ENCODE assay signal across 24 mouse cellular contexts in the genomic region with DNA sequence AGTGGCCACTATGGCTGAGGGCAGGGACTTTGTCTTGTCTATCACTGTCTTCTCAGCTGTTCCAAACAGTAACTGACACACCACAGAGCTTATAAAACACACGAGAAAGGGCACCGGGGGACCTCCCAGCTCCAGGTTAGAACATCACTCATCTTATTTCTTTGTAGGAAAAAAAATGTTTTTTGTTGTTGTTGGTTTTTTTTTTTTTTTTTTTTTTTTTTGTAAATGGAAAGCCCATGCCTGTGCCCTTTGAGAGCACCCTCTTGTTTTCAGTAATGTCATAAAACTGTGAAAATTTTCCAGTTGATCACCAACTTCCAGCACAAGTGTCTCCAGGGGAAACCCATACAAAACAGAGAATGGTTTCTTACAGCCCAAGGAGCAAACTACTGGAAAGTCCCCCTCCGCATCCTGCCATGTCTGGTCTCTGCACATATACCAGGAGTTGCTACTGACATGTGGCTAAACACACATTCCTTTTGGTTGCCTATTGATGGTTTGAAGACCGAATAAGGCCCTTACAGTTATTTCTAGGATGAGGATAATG.
A peak's percentile ranks its signal among the peaks of the same experiment; 100 is the strongest.
DNase-seq lines count a peak whose midpoint lies in the region; ATAC-seq and TF ChIP-seq lines count a peak whose summit lies in the region.
"Had no signal": no experiment of that assay in that cellular context is flagged by ENCODE, and none has a peak within 500 bp of the region (broad histone marks: within the 10 kb centered on the region; RNA-seq: fewer than 3 reads in every experiment).

No protein-coding gene starts in this region.

- no peak overlapping the region for H3K4me3 ChIP-seq in liver, postnatal 0 days (ENCODE audit: low read depth, low read length)
- no peak overlapping the region for H3K4me3 ChIP-seq in brown adipose tissue, adult 24 weeks (ENCODE audit: insufficient read depth, low read depth, low read length)
- no peak overlapping the region for H3K4me3 ChIP-seq in hindbrain, embryonic 11.5 days (ENCODE audit: low read depth, low read length)
- H3K4me3 ChIP-seq: forebrain, embryonic 13.5 days; heart, embryonic 12.5 days; layer of hippocampus, adult 2 months; midbrain, embryonic 10.5 days; midbrain, embryonic 15.5 days had no signal

- H3K36me3 ChIP-seq in liver, postnatal 0 days (replicated peaks; ENCODE audit: insufficient read depth, low read length), result no peaks in the 10 kb centered on the region
- H3K36me3 ChIP-seq in splenic B cell, adult 2 months (ENCODE audit: control insufficient read depth, insufficient read depth, low read length, poor library complexity, severe bottlenecking), result no peaks in the 10 kb centered on the region; the same call in 1 of the 2 replicates
- H3K36me3 ChIP-seq in hindbrain, embryonic 11.5 days (ENCODE audit: control insufficient read depth, insufficient read depth, low read length), result no peaks in the 10 kb centered on the region
- H3K36me3 ChIP-seq: heart, embryonic 12.5 days; midbrain, embryonic 10.5 days; midbrain, embryonic 15.5 days had no signal

- no peak for DNase-seq in liver, postnatal 0 days
- no peak for DNase-seq in liver
- DNase-seq in splenic B cell, adult 2 months (ENCODE audit: low read depth, low spot score), result peak; percentile 22
- DNase-seq in hindbrain, embryonic 11.5 days (ENCODE audit: low spot score), result no peak
- DNase-seq in layer of hippocampus, adult 9-11 months, result no peak
- DNase-seq: adrenal gland, postnatal 25 days; cerebellum, adult 2 months; cerebellum, postnatal 14 days; kidney, adult 18-20 months; kidney, postnatal 36 days; left cerebral cortex, postnatal 4 days; right cerebral cortex, adult 18-20 months; spleen, adult 18-20 months had no signal

- H3K27me3 ChIP-seq in liver, postnatal 0 days (ENCODE audit: insufficient read depth, low read length), result no peaks in the 10 kb centered on the region
- H3K27me3 ChIP-seq in splenic B cell, adult 2 months (ENCODE audit: control insufficient read depth, insufficient read depth, low read length, poor library complexity, severe bottlenecking), result no peaks in the 10 kb centered on the region
- no peaks in the 10 kb centered on the region; the same call in 1 of the 2 replicates for H3K27me3 ChIP-seq in hindbrain, embryonic 11.5 days (ENCODE audit: control insufficient read depth, insufficient read depth, low read length)
- H3K27me3 ChIP-seq: forebrain, embryonic 13.5 days; heart, embryonic 12.5 days; midbrain, embryonic 15.5 days; Patski had no signal

- ATAC-seq in liver, postnatal 0 days, result no peak
- ATAC-seq in CD4-positive, CD25-positive, alpha-beta regulatory T cell, adult 4 months, result peak; percentile 53
- no peak for ATAC-seq in hindbrain, embryonic 11.5 days (ENCODE audit: low FRiP score)
- ATAC-seq: forebrain, embryonic 13.5 days; midbrain, embryonic 15.5 days; Patski had no signal

- 53% methylated on average over 4 of the region's 4 CpGs for WGBS in liver, postnatal 0 days (ENCODE audit: insufficient replicate concordance)
- 83% methylated on average over 4 of the region's 4 CpGs for WGBS in hindbrain, embryonic 11.5 days

- H3K9me3 ChIP-seq in liver, postnatal 0 days (ENCODE audit: low read length), result no peaks in the 10 kb centered on the region
- H3K9me3 ChIP-seq in hindbrain, embryonic 11.5 days (ENCODE audit: control insufficient read depth, low read length), result no peaks in the 10 kb centered on the region
- H3K9me3 ChIP-seq: forebrain, embryonic 13.5 days; heart, embryonic 12.5 days; midbrain, embryonic 10.5 days; midbrain, embryonic 15.5 days had no signal

- TF ChIP-seq CTCF in liver, postnatal 0 days (IDR thresholded peaks at IDR 0.05; ENCODE audit: low read depth), result no peak

- 0 out of 2 replicates have a peak overlapping the region, but pooled peaks have one; percentile 12 for H3K27ac ChIP-seq in liver, postnatal 0 days (ENCODE audit: low read depth)
- H3K27ac ChIP-seq in brown adipose tissue, adult 24 weeks (replicated peaks; ENCODE audit: low read depth, low read length), result peak overlapping the region; percentile 21; the same call in 1 of the 2 replicates
- H3K27ac ChIP-seq in hindbrain, embryonic 11.5 days (ENCODE audit: low read depth, low read length), result no peak overlapping the region
- H3K27ac ChIP-seq: forebrain, embryonic 13.5 days; hindbrain, embryonic 14.5 days; layer of hippocampus, adult 2 months; macrophage; midbrain, embryonic 10.5 days; midbrain, embryonic 15.5 days had no signal

- no peak for TF ChIP-seq EP300 in liver, postnatal 0 days (IDR thresholded peaks at IDR 0.05; ENCODE audit: low read depth)

- peaks cover 18% of the 10 kb centered on the region; the same call in 1 of the 2 replicates for H3K4me1 ChIP-seq in liver, postnatal 0 days (ENCODE audit: insufficient read depth)
- peaks cover 34% of the 10 kb centered on the region for H3K4me1 ChIP-seq in brown adipose tissue, adult 24 weeks (ENCODE audit: control insufficient read depth, insufficient read depth, insufficient read length, low read length)
- no peaks in the 10 kb centered on the region for H3K4me1 ChIP-seq in hindbrain, embryonic 11.5 days (replicated peaks; ENCODE audit: control insufficient read depth, insufficient read depth, low read length)
- H3K4me1 ChIP-seq: forebrain, embryonic 13.5 days; midbrain, embryonic 15.5 days had no signal

- H3K9ac ChIP-seq in liver, postnatal 0 days (replicated peaks), result no peak overlapping the region
- H3K9ac ChIP-seq in hindbrain, embryonic 11.5 days (ENCODE audit: low read depth, low read length), result no peak overlapping the region
- H3K9ac ChIP-seq: forebrain, embryonic 13.5 days; heart, embryonic 12.5 days; hindbrain, embryonic 14.5 days; midbrain, embryonic 15.5 days had no signal

- H3K4me2 ChIP-seq in liver, postnatal 0 days (ENCODE audit: low read depth, low read length), result no peak overlapping the region
- H3K4me2 ChIP-seq in hindbrain, embryonic 11.5 days (replicated peaks; ENCODE audit: low read depth, low read length), result no peak overlapping the region
- H3K4me2 ChIP-seq: forebrain, embryonic 13.5 days; heart, embryonic 12.5 days; hindbrain, embryonic 14.5 days; liver, embryonic 11.5 days; midbrain, embryonic 15.5 days had no signal
